Mouse (Mus musculus) liver, embryonic 14.5 days (tissue): Measurements from ENCODE around the gene Cntn1.

Experiments
- CTCF ChIP-seq: IDR thresholded peaks from 2 replicates; pipeline ENCODE4 v1.5.1; 2016; ENCODE audit warnings: antibody characterized with exemption, low read depth, control low read depth
- EP300 ChIP-seq: IDR thresholded peaks from 2 replicates; pipeline ENCODE4 v1.6.1; 2016; ENCODE audit warnings: antibody characterized with exemption, low read depth

DNA sequence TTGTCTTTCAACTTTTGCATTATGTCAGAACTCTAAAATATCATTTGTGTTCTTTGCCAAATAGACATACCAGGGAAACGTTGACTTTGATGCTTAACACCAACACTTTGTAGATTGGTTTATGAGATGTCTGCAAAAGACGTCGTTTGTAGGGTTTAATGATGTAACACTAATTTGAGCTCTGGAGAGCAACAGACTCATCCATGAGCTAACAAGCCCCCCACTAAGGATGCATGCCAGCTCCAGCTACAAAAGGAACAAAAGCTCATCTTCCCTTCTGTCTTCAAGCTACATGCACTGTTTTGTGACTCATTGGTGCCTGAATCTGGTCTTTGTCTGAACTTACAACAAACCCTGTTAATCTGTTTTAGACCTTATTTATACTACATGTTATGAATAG, 28.5 kb downstream of the Cntn1 start:
- no peak for TF ChIP-seq EP300
- TF ChIP-seq CTCF: no peak
